Mouse (Mus musculus) heart, postnatal 0 days (tissue): ENCODE measurements around the gene Gabbr2. TPM values are rescaled to one million over a fixed set of nuclear protein-coding genes. Genes with fewer than 3 reads are reported as not detected.
A peak's percentile ranks its signal among the peaks of the same experiment; 100 is the strongest.

ENCODE experiments used
- ATAC-seq: fragments of 200-750 bp; cut with Nextera tagmentation; 2 replicates; pipeline ENCODE4 v1.8.0; 2017; ENCODE audit warnings: low read depth, moderate number of reproducible peaks, moderate library complexity; ENCODE audit not compliant: insufficient read depth
- DNase-seq: peaks from one replicate; pipeline ENCODE4 v3.0.0-alpha.2; 2016; ENCODE audit warnings: low spot score
- H3K27ac ChIP-seq: fragments of 300-500 bp; sonication (generic); 2 replicates; pipeline ENCODE4 v1.5.1; 2014; ENCODE audit warnings: low read depth, mild to moderate bottlenecking
- H3K27me3 ChIP-seq: fragments of 300-500 bp; sonication (generic); 2 replicates; pipeline ENCODE4 v1.6.1; 2014; ENCODE audit warnings: low read length, mixed read lengths; ENCODE audit not compliant: control insufficient read depth, insufficient read depth
- H3K36me3 ChIP-seq: fragments of 300-500 bp; sonication (generic); replicated peaks from 2 replicates; pipeline ENCODE4 v1.6.1; 2014; ENCODE audit warnings: low read length, mixed read lengths; ENCODE audit not compliant: control insufficient read depth, insufficient read depth
- H3K4me1 ChIP-seq: fragments of 300-500 bp; sonication (generic); 2 replicates; pipeline ENCODE4 v1.6.1; 2014; ENCODE audit warnings: antibody characterized with exemption; ENCODE audit not compliant: control insufficient read depth, insufficient read depth
- H3K4me2 ChIP-seq: fragments of 300-500 bp; sonication (generic); 2 replicates; pipeline ENCODE4 v1.6.1; 2014; ENCODE audit warnings: low read depth, mild to moderate bottlenecking, low read length, moderate library complexity
- H3K4me3 ChIP-seq: fragments of 300-500 bp; sonication (generic); 2 replicates; pipeline ENCODE4 v1.5.1; 2014; ENCODE audit warnings: low read depth, low read length
- H3K9ac ChIP-seq: fragments of 300-500 bp; sonication (generic); replicated peaks from 2 replicates; pipeline ENCODE4 v1.6.1; 2014; ENCODE audit warnings: low read depth, low read length, mixed read lengths
- H3K9me3 ChIP-seq: fragments of 300-500 bp; sonication (generic); replicated peaks from 2 replicates; pipeline ENCODE4 v1.6.1; 2016; ENCODE audit warnings: low read length; ENCODE audit not compliant: control insufficient read depth
- CTCF ChIP-seq: IDR thresholded peaks from 2 replicates; pipeline ENCODE4 v1.5.1; 2016; ENCODE audit warnings: antibody characterized with exemption, control low read depth, low read depth
- EP300 ChIP-seq: IDR thresholded peaks from 2 replicates; pipeline ENCODE4 v1.6.1; 2016; ENCODE audit warnings: antibody characterized with exemption, low read depth
- WGBS: fragments of 180-500 bp; shearing (Covaris S2); extraction: QIAGEN DNeasy Blood & Tissue Kit; methylation state at CpG from one replicate; pipeline ENCODE4 v1.1.7; 2014; 5-methylcytosine and 5-hydroxymethylcytosine counted together
- polyA plus RNA-seq: library from polyadenylated mRNA; unstranded; fragments of >200 nt; fragmentation: Nextera tagmentation; extraction: Ambion mirVana; gene quantifications from 2 replicates; pipeline ENCODE4 v1.2.1, GENCODE M21; 2015
- total RNA-seq: library from RNA; depleted of rRNA; stranded (reverse); fragments of >200 nt; gene quantifications from 2 replicates; pipeline ENCODE4 v1.2.3, GENCODE M21; 2014; ENCODE audit warnings: low replicate concordance

Gene Gabbr2
- total and polyA plus RNA-seq, 2 experiments from 2014 or later, result 0.07 TPM; not detected in 1

DNA sequence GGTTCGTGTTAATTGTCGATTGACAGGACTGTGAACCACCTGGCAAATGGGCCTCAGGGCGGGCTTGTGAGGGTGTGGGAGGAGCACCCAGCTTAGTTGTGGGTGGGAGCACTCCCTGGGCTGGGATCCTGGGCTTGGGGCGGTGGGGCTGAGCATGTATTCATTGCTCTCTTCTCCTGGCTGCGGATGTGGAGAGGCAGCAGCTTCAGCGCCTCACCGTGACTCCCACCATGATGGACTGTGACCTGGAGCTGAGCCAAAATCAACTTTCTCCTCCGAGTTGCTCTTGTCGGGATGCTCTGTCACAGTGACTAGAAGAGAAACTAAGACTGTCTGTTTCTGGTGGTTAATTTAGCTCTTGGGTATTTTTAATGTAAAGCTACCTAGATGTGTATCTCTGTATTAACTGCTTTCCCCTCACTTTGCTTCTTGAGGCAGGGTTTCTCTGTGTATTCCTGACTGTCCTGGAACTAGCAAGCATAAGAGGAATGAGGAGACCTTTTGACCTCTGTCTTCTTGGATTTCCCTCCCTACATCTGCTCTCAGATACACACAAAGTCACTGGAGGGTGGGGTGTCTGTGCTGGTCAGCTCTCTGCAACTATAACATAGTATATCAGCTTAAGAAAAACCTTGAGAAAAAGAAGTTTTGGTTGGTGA lies 200.9 kb downstream of the Gabbr2 start:
- TF ChIP-seq CTCF, result no peak
- TF ChIP-seq EP300, result no peak
- WGBS, result 46% methylated on average over 9 of the region's 9 CpGs
- Histone ChIP-seq H3K4me1 (peaks cover 25% of the 10 kb centered on the region), H3K9ac (no peak overlapping the region), H3K27me3 (no peaks in the 10 kb centered on the region), H3K4me2 (no peak overlapping the region), H3K27ac (no peak overlapping the region), H3K9me3 (no peaks in the 10 kb centered on the region), H3K4me3 (no peak overlapping the region), H3K36me3 (no peaks in the 10 kb centered on the region)
- DNase-seq, result no peak
- no peak for ATAC-seq

DNA sequence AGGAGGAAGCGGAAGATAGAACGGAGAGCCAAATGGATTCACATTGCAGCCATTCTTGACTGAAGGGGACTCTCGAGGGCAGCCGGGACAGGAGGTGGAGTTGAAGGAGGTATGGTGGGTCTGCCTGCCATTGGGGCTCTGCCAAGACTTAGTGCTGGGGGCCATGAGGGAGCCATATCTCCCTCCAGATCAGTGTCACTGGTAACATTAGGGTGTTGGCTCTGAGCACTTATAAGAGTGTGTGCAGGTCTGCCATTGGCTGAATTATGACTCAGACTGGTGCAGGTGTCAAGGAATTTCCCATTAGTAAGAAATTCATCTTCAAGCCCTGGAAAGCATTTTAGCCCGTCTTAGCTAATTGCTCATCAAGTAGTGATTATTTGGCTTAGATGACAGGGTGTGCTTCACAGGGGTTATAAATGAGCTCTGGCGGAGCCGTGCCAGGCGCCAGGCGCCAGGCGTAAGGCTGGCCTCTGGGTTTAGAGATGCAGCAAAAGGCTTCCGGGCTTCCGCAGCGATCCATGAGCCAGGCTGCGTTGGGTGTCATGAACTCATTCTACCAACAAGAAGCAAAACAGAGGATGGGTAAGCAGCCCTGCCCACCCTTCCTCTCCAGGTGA lies 207.1 kb downstream of the Gabbr2 start:
- TF ChIP-seq CTCF (no peak), EP300 (no peak)
- Histone ChIP-seq H3K4me1 (no peaks in the 10 kb centered on the region), H3K9ac (no peak overlapping the region), H3K4me2 (no peak overlapping the region), H3K27ac (no peak overlapping the region), H3K4me3 (no peak overlapping the region), H3K9me3 (no peaks in the 10 kb centered on the region), H3K36me3 (no peaks in the 10 kb centered on the region), H3K27me3 (no peaks in the 10 kb centered on the region)
- no peak for DNase-seq
- WGBS, result 85% methylated on average over 14 of the region's 14 CpGs
- ATAC-seq, result no peak

DNA sequence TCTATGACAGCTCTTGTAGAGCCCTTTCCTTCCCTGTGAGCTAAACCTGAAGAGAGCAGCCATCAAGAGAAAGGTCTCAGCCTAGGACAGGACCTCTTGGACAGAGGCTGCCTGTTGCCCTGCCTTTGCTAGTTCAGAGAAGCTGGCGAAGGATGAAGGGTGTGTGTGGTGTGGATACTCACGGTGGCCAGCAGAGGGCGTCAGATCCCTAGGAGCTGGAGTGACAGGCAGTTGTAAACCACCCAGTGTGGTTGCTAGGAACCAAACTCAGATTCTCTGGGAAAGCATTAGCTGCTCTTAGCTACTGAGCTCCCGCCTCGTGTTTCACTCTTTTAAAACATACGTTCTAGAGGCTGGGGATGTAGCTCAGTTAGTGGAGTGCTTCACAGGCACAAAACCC lies 210.6 kb downstream of the Gabbr2 start:
- WGBS, result 66% methylated on average over 6 of the region's 6 CpGs
- Histone ChIP-seq H3K36me3 (no peaks in the 10 kb centered on the region), H3K27me3 (no peaks in the 10 kb centered on the region), H3K9me3 (no peaks in the 10 kb centered on the region), H3K4me2 (no peak overlapping the region), H3K27ac (no peak overlapping the region), H3K4me1 (no peaks in the 10 kb centered on the region), H3K9ac (no peak overlapping the region), H3K4me3 (no peak overlapping the region)
- ATAC-seq (no peak), DNase-seq (no peak)
- TF ChIP-seq CTCF (peak; percentile 20; the same call in 1 of the 2 replicates), EP300 (no peak)

DNA sequence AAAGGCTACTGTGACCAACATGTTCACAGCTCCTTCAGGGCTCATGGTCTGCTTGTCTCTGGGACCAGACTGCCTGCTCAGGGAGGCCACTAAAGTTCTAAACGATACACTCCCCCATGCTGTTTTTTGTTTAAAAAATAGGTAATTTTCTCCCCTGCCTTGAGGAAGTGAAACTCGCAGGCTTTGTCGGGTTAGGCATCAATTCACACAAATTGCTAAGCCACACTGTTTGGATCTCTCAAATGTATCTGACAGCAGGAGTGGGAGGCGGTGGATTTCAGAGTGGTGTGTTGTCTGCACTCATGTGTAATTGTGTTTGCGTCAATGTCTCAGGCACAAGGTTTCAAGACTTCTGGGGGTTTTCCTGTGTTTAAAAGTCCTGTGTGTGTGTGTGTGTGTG lies 215.7 kb downstream of the Gabbr2 start:
- 0 out of 2 replicates have a peak, but pooled peaks cover 4% of the 10 kb centered on the region for H3K9me3 ChIP-seq
- no peak overlapping the region for H3K4me2 ChIP-seq
- TF ChIP-seq EP300, result no peak
- TF ChIP-seq CTCF, result no peak
- H3K9ac ChIP-seq, result no peak overlapping the region
- no peak for DNase-seq
- H3K36me3 ChIP-seq, result no peaks in the 10 kb centered on the region
- no peak for ATAC-seq
- 79% methylated on average over 5 of the region's 5 CpGs for WGBS
- H3K4me1 ChIP-seq, result no peaks in the 10 kb centered on the region
- no peak overlapping the region for H3K27ac ChIP-seq
- H3K27me3 ChIP-seq, result peaks cover 5% of the 10 kb centered on the region; the same call in 1 of the 2 replicates
- no peak overlapping the region for H3K4me3 ChIP-seq

DNA sequence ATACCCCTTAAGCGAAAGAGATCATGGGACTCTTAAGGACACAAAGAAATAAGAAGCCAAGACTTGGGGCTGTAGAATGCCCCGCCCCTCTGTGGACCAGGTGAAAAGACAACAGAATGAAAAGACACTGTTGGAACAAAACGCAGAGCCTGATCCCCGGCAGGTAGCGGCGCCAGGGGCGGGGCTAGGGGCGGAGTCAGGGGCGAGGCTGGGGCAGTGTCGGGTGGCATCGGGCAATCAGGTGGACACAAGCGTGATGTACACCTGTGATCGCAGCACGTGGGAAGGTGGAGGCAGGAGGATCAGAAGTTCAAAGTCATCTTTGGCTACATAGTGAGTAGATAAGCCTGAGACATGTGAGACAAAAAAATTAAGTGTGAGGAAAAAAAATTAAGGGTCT lies 217.0 kb downstream of the Gabbr2 start:
- H3K9ac ChIP-seq, result no peak overlapping the region
- no peak for DNase-seq
- H3K4me2 ChIP-seq, result no peak overlapping the region
- WGBS, result 25% methylated on average over 14 of the region's 14 CpGs
- no peaks in the 10 kb centered on the region for H3K36me3 ChIP-seq
- H3K9me3 ChIP-seq, result 0 out of 2 replicates have a peak, but pooled peaks cover 4% of the 10 kb centered on the region
- peaks cover 11% of the 10 kb centered on the region; the same call in 1 of the 2 replicates for H3K27me3 ChIP-seq
- no peak overlapping the region for H3K27ac ChIP-seq
- no peaks in the 10 kb centered on the region for H3K4me1 ChIP-seq
- no peak overlapping the region for H3K4me3 ChIP-seq
- TF ChIP-seq CTCF, result no peak
- no peak for TF ChIP-seq EP300
- no peak for ATAC-seq
